Mouse (Mus musculus) T-helper 2 cell (primary cell): Measurements from ENCODE around the gene Klk1b24.
"Not testable (repeated sequence)": the region's sequence is repeated elsewhere in the genome, so short reads cannot be mapped to it uniquely, and the experiment has no call there.

ENCODE experiments used
- in situ Hi-C: fragments of 300-600 bp; cut with MboI, MseI; formaldehyde crosslinking; loops from one replicate; pipeline ENCODE4 v1.15.1; 2025; ENCODE audit warnings: high pct_unique_total_duplicates

Gene Klk1b24

DNA sequence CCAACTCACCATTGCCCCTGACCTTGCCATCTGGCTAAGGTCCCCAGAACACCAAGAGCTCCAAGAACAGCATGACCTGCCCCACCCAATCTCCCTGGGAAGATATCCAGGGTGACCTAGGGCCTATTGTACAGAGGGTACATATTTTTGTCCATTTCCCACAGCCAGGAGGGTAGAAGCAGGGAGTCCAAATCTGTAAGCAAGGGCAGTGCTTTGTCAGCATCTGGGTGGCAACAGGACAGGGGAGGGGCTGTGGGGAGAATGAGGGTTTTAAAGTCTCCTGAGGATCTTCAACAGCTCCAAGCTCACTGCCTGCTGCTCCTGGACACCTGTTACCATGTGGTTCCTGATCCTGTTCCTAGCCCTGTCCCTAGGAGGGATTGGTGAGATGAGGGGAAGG is at the start of gene Klk1b24:
Klk1b24 (plus strand) TSS at position 301 of the 400 bp plus-strand sequence.
- in situ Hi-C loops: loop anchor here (10.0 kb wide), 1 partner anchor 363 kb away; the partner anchor contains the start of gene Klk6

DNA sequence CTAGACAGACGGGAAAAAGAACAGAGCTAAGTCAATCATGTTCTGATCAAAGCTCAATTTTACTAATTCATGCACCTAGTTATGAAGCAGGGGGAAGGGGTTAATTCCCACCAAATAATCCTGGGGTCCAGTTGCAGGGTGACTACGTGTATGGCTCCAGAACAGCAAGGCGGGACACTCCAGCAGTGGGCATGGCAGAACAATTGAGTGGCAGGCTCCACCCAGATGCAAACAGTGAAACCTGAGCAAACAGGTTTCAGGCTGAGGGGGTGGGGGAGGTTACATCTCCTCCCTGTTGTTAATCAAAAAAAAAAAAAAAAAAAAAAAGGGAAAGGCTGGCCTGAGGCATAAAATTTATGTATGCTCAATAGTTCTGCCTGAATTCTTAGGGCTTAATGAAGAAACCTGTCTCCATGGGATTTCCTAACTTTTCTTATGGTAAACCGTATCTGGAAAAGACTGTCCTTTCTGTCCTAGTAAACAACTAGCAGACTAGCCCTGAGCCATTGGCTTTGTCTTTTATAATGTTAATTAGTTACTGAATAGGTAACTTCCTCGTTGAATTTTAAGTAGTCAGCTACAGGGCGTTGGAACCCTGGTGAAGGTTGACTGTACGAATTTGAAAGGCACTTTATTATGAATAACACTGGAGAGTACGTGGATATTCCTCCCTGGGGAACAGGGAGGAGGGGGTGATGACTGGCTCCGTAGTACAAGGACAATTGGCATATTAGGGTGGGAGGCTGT is 8.6 kb upstream of the Klk1b24 start:
- in situ Hi-C loops: loop anchor here (10.0 kb wide), 1 partner anchor 355 kb away; the partner anchor contains the start of gene Klk6

DNA sequence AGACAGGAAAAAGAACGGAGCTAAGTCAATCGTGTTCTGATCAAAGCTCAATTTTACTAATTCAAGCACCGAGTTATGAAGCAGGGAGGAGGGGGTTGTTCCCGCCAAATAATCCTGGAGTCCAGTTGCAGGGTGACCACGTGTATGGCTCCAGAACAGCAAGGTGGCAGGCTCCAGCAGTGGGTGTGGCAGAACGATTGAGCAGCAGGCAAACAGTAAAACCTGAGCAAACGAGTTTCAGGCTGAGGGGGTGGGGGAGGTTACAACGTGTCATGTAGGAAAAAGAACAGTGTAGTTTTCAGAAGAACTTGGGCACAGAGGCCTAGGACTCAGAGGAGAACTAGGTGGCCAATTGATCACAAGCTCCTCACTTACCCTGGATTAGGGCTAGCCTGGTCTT is 1.5 kb upstream of the Klk1b24 start:
- in situ Hi-C loops: loop anchor here (10.0 kb wide), 1 partner anchor 362 kb away; the partner anchor contains the start of gene Klk6

DNA sequence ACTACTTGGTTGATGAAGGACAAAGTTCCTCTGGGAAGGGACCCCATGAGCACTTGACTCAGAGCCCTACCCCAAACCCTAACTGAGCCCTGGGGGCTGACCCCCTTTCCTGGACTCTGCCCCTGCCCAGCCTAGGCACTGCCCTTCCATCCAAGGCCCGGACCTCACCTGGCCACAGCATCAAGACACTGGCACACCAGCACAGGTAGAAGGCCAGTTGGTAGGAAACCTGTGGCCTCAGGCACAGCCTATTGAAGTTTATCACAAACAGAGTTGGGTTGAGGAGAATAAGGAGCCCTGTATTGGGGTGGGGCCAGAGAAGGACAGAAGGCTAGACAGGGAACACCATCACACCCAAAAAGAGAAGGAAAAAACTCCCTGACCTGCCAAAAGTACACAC is 5.4 kb downstream of the Klk1b24 start:
- in situ Hi-C loops: loop anchor here (10.0 kb wide), 1 partner anchor 139 kb away; the partner anchor contains the start of gene Klk1b27

DNA sequence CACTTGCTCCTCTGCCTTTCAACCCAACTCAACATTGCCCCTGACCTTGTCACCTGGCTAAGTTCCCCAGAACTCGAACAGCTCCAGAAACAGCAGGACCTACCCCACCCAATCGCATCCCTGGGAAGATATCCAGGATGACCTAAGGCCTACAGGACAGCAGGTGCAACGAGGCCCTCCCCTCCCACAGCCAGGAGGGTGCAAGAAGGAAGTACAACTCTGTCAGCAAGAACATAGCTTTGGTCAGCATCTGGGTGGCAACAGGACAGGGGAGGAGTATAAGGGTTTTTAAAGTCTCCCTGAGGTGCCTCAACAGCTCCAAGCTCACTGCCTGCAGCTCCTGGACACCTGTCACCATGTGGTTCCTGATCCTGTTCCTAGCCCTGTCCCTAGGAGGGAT is 9.9 kb downstream of the Klk1b24 start, which contains the start of gene Klk1b3:
Klk1b3 (plus strand) TSS at position 301 of the 400 bp plus-strand sequence.
- in situ Hi-C loops: loop anchor here (10.0 kb wide), 1 partner anchor 143 kb away; the partner anchor contains the start of gene Klk1b27

DNA sequence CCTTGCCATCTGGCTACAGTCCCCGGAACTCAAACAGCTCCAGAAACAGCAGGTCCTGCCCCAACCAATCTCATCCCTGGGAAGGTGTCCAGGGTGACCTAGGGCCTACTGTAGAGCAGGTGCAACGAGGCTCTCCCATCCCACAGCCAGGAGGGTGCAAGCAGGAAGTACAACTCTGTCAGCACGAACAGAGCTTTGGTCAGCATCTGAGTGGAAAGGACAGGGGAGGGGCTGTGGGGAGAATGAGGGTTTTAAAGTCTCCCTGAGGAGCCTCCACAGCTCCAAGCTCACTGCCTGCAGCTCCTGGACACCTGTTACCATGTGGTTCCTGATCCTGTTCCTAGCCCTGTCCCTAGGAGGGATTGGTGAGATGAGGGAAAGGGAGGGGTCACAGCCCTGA is 19.1 kb downstream of the Klk1b24 start, which contains the start of gene Klk1b4:
Klk1b4 (plus strand) TSS at position 301 of the 400 bp plus-strand sequence.
- in situ Hi-C loops: not testable (repeated sequence)

DNA sequence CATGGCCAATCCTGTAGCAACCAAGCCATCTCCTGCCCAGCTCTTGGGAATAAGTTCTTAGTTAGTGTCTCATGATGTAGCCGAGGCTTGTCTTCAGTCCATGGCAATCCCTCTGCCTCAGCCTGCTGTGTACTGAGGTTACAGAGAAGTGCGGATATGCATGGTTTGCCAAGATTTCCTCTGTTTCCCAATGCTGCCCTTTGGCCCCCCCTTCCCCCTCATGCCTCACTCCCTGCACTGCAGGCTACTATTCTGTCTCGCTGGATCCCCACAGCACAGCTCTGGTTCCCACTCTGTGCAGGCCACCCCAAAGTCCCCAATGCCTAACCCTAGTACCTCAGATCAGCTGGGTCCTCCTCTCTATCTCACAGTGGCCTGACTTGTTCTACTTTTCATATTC is 20.3 kb downstream of the Klk1b24 start:
- in situ Hi-C loops: no loop called here

DNA sequence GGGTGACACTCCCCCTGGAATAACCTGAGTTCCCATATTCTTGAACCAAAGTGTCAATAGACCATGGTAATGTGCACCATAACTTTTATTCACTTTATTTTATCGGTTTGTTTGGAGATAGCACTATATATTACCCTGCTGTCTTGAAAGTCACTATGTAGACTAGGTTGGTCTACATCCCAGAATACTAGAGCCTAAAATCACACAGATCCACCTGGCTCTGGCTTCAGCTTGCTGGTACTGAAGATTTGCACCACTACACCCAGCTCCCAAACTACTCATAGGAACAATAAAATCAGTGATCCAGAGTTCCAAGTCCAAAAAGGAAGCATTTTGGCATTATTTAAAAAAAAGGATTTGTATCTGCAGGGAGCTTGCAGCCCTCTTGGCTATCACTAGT is 27.6 kb downstream of the Klk1b24 start, which contains the start of gene Klk1b5:
Klk1b5 (plus strand) TSS at position 301 of the 400 bp plus-strand sequence.
- in situ Hi-C loops: no loop called here

DNA sequence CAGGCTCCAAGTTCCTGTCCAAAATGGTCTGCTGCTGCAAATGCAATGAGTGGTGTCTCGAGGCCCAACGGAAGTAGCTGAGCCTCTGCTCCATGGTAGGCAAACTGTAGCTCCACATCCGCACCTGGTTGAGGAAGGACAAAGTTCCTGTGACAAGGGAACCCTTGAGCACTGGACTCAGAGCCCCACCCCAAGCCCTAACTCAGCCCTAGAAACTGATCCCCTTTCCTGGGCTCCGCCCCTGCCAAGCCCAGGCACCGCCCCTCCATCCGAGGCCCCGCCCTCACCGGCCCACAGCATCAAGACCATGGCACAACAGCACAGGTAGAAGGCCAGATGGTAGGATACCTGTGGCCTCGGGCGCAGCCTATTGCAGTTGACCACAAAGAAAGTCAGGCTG is 33.6 kb downstream of the Klk1b24 start:
- in situ Hi-C loops: not testable (repeated sequence)

DNA sequence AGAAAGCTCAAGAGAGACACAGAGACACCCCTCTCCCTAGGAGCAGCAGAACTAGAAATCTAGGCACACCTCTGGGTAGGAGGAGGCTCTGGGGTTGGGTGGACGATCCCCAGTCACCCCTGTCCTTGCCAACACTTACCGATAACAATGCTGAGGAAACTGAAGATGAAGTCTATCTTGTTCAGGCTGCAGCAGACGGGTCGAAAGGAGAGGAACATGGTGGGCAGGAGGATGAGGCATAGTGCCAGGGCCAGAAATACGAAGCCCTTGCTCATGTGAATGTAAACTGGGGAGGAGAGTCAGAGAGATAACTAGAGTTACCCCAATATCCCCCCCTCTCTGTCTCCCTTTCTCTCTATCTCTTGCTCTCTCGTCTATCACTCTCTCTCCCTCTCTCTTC is 34.3 kb downstream of the Klk1b24 start:
- in situ Hi-C loops: not testable (repeated sequence)

DNA sequence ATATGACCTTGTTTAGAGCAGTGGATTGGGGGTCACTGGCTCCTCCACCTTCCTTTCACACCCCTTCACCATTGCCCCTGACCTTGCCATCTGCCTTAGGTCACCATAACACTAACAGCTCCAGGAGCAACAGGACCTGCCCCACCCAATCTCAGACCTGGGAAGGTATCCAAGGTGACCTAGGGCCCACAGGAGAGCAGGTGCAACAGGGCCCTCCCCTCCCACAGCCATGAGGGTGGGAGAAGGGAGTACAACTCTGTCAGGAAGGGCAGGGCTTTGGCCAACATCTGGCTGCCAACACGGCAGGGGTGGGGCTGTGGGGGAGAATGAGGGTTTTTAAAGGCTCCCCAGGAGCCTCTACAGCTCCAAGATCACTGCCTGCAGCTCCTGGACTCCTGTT is 37.0 kb downstream of the Klk1b24 start, which contains the start of gene Klk1:
Klk1 (plus strand) TSS at position 285 of the 400 bp plus-strand sequence.
- in situ Hi-C loops: no loop called here

DNA sequence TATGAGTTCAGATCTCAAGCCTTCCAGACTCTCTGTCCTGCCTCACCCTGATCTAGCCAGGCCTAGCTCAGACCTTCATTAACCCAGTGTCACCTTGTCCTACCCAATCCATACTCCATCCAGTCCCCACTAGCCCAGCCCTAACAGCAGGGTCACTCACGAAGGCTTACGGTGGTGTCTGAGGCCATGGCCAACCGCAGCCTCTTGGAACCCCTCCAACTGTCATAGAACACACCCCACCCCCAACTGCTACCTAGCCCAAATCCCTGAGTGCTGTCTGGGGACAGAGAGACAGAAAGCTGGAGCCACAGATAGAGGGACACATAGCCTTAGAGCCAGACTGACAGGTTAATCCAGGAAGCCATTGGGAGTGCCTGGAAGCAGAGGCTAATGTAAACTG is 47.9 kb downstream of the Klk1b24 start, which contains the start of gene Gm36864:
Gm36864 (plus strand) TSS at position 269 of the 400 bp plus-strand sequence.
- in situ Hi-C loops: no loop called here

DNA sequence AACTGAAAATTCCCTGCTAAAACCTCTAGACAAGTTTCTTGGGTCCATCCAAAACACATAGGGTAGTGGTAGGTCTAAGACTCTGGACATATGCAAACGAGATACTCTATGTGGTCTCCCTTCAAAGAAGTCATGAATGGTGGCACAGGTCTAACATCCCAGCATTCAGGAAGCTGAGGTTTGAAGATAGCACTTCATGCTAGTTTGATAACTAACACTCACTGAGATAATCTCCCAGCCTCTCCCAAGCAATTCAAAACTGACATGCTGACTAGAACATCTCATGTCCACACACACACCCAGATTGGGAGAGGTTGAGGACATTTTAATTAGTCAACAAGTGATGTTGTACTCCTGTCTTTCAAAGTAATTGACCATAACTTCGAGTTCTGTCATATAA is 51.9 kb downstream of the Klk1b24 start:
- in situ Hi-C loops: no loop called here

DNA sequence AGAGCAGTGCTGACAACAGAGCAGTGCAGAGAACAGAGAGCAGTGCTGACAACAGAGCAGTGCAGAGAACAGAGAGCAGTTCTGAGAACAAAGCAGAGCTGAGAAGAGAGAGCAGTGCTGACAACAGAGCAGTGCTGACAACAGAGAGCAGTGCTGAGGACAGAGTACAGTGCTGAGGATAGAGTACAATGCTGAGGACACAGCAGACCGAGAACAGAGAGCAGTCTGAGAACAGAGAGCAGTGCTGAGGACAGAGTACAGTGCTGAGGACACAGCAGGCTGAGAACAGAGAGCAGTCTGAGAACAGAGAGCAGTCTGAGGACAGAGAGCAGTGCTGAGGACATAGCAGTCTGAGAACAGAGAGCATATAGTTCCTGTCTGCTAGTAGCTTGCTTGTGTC is 52.7 kb downstream of the Klk1b24 start:
- in situ Hi-C loops: no loop called here

DNA sequence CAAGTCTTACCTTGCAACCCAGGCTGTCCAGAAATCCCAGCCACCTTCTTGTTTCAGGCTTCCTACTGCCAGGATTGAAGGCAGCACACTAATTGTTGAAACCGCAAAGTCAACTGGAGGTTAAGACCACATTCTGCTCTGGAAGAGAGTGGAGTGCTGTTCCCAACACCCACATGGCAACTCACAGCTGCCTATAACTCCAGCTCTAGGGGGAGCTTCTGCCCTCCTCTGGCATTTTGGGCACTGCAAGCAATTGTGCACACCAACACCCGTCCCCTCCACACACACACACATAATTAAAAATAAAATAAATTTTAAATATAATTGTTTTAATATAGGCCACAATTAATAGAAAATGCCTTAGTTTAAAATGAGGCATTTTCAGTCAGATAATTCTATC is 53.1 kb downstream of the Klk1b24 start:
- in situ Hi-C loops: no loop called here
